Mouse (Mus musculus): Measurements from ENCODE around the gene Mcl1. TPM values are rescaled to one million over a fixed set of nuclear protein-coding genes. Genes with fewer than 3 reads are reported as not detected.

The Mcl1 gene
- polyA plus RNA-seq, 1 experiment from 2014 or later, result 83.3 TPM

DNA sequence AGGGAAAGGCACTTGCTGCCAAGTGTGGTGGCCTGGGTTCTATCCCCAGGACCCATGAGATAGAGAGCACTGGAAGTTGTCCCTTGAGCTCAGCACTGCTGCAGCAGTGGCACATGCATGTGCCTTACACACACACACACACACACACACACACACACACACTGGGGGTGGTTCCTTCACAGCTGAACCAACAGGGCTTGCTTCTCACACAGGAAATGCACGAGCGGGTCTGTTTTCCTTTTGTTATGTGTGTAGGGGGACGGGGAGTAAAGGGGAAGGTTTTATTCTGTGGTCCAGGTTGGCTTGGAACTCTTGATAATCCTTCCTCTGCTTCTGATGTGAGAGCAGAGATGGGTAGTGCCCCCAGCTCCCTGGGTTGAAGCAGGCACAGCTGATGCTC is 13.9 kb downstream of the Mcl1 start:
- no peaks in the 10 kb centered on the region for H3K27me3 ChIP-seq (ENCODE audit: control insufficient read depth, insufficient read depth, low read length)
- ATAC-seq (replicated peaks; ENCODE audit: insufficient number of reproducible peaks, low FRiP score, low TSS enrichment, low read depth) (no peak), DNase-seq (ENCODE audit: low spot score) (no peak)
- H3K9me3 ChIP-seq (replicated peaks; ENCODE audit: control insufficient read depth, low read length), result no peaks in the 10 kb centered on the region
- WGBS, result 38% methylated on average over 3 of the region's 3 CpGs
- no peak overlapping the region for H3K27ac ChIP-seq (replicated peaks; ENCODE audit: low read depth, low read length)
- no peak overlapping the region for H3K9ac ChIP-seq (replicated peaks; ENCODE audit: low read length)
- H3K4me1 ChIP-seq (ENCODE audit: control insufficient read depth, insufficient read depth, low read length), result peaks cover 14% of the 10 kb centered on the region
- no peaks in the 10 kb centered on the region; the same call in 1 of the 2 replicates for H3K36me3 ChIP-seq (replicated peaks; ENCODE audit: control insufficient read depth, insufficient read depth, low read depth, low read length)
- no peak overlapping the region for H3K4me2 ChIP-seq (ENCODE audit: low read depth, low read length)
- no peak overlapping the region for H3K4me3 ChIP-seq (ENCODE audit: low read depth, low read length)

DNA sequence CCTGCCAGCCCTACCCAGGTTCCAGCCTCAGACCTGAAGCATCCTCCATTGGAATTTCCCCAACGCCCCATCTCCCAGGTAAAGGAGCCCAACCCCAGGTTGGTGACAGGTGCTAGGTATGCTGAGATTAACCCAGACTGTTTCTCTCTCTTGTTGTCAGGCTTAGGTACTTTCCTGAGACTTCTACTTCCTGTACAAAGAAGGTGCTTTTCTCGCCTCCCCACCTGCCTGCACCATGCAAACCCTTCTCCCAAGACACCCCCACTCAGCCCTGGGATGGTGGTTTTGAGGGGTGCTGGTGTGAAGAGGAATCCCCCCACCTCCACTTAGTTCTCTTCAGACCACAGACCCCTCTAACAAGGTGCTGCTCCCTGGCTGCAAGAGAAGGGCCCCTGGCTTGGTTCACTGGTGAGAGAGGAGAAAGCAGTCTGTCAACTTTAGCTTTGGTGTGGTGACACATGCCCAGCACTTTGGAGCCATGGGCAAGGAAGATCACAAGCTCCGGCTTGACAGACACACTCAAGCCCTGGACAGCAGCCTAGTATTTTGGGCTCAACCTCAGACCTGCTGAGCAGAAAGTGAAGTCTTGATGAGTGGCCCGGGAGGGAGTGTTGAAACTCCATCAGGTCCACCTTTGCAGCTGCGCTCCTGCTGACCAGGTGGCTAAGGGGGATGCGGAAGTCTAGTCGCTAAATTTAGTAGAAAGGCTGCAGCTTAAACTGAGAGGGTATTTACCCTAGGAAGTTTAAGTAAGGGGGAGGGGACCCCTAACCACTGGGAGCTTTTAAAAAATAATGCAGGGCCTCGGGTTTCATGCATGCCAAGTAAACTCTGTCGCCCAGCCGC is 14.5 kb downstream of the Mcl1 start:
- ATAC-seq (replicated peaks; ENCODE audit: insufficient number of reproducible peaks, low FRiP score, low TSS enrichment, low read depth) (no peak), DNase-seq (ENCODE audit: low spot score) (peak; percentile 38)
- Histone ChIP-seq H3K27ac (replicated peaks; ENCODE audit: low read depth, low read length) (peak overlapping the region; percentile 73; the same call in 1 of the 2 replicates), H3K9ac (replicated peaks; ENCODE audit: low read length) (peak overlapping the region; percentile 39), H3K36me3 (replicated peaks; ENCODE audit: control insufficient read depth, insufficient read depth, low read depth, low read length) (no peaks in the 10 kb centered on the region; the same call in 1 of the 2 replicates), H3K9me3 (replicated peaks; ENCODE audit: control insufficient read depth, low read length) (no peaks in the 10 kb centered on the region), H3K27me3 (ENCODE audit: control insufficient read depth, insufficient read depth, low read length) (no peaks in the 10 kb centered on the region), H3K4me3 (ENCODE audit: low read depth, low read length) (no peak overlapping the region), H3K4me1 (ENCODE audit: control insufficient read depth, insufficient read depth, low read length) (peaks cover 14% of the 10 kb centered on the region), H3K4me2 (ENCODE audit: low read depth, low read length) (no peak overlapping the region; the same call in 1 of the 2 replicates)
- WGBS, result 40% methylated on average over 10 of the region's 10 CpGs

DNA sequence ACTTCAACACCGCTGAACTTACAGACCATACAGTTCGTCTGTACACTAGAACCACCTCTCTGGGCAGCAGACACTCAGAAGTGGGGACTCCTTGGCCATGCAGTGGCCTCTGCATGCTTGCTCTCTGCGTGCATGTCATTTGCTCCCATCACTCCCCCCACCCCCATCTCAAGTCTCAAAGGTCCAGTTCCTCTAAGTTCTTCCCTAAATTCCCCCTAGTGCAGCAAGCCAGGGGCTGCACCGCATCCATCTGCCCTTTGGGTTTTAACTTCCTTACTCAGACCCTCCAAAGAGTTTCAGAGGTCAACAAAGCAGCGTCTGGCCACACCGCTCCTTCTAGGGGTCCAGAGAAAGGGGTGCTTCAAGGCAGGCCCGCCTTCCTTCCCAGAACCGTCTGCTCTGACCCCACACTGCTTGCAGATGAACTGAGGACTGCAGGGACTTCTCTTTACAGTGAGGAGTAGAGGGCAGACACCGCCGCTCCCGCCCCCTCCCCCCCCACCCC is 15.2 kb downstream of the Mcl1 start:
- H3K9me3 ChIP-seq (replicated peaks; ENCODE audit: control insufficient read depth, low read length), result no peaks in the 10 kb centered on the region
- no peaks in the 10 kb centered on the region; the same call in 1 of the 2 replicates for H3K36me3 ChIP-seq (replicated peaks; ENCODE audit: control insufficient read depth, insufficient read depth, low read depth, low read length)
- no peaks in the 10 kb centered on the region for H3K27me3 ChIP-seq (ENCODE audit: control insufficient read depth, insufficient read depth, low read length)
- peaks cover 14% of the 10 kb centered on the region for H3K4me1 ChIP-seq (ENCODE audit: control insufficient read depth, insufficient read depth, low read length)
- 13% methylated on average over 11 of the region's 11 CpGs for WGBS
- H3K4me3 ChIP-seq (ENCODE audit: low read depth, low read length), result no peak overlapping the region
- H3K27ac ChIP-seq (replicated peaks; ENCODE audit: low read depth, low read length), result peak overlapping the region; percentile 73; the same call in 1 of the 2 replicates
- no peak for DNase-seq (ENCODE audit: low spot score)
- H3K4me2 ChIP-seq (ENCODE audit: low read depth, low read length), result peak overlapping the region; percentile 11; the same call in 1 of the 2 replicates
- ATAC-seq (replicated peaks; ENCODE audit: insufficient number of reproducible peaks, low FRiP score, low TSS enrichment, low read depth), result peak; percentile 24
- H3K9ac ChIP-seq (replicated peaks; ENCODE audit: low read length), result peak overlapping the region; percentile 39

DNA sequence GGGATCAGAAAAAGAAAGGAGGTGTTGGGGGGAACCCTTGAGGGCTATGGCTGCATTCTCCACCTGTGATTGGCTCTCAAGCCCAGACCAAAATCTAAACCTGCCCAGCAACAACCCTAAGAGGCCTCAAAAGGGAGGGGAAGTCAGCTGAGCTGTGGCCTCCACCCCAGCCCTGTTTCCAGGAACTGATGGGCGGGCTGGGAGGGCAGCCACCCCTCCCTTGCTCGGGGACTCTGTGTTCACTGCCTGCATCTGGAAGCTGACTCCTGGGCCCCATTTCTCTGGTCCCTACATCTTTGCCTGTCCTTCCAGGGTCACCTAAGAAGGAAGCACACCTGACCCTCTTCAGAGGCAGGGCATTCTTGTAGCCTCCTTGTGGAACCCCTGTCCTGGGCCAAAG is 15.6 kb downstream of the Mcl1 start:
- H3K4me3 ChIP-seq (ENCODE audit: low read depth, low read length), result no peak overlapping the region
- no peaks in the 10 kb centered on the region; the same call in 1 of the 2 replicates for H3K36me3 ChIP-seq (replicated peaks; ENCODE audit: control insufficient read depth, insufficient read depth, low read depth, low read length)
- H3K27me3 ChIP-seq (ENCODE audit: control insufficient read depth, insufficient read depth, low read length), result no peaks in the 10 kb centered on the region
- H3K27ac ChIP-seq (replicated peaks; ENCODE audit: low read depth, low read length), result peak overlapping the region; percentile 73
- H3K9me3 ChIP-seq (replicated peaks; ENCODE audit: control insufficient read depth, low read length), result no peaks in the 10 kb centered on the region
- H3K9ac ChIP-seq (replicated peaks; ENCODE audit: low read length), result peak overlapping the region; percentile 39; the same call in 1 of the 2 replicates
- DNase-seq (ENCODE audit: low spot score), result peak; percentile 77
- H3K4me2 ChIP-seq (ENCODE audit: low read depth, low read length), result no peak overlapping the region; the same call in 1 of the 2 replicates
- peak; percentile 46 for ATAC-seq (replicated peaks; ENCODE audit: insufficient number of reproducible peaks, low FRiP score, low TSS enrichment, low read depth)
- peaks cover 14% of the 10 kb centered on the region for H3K4me1 ChIP-seq (ENCODE audit: control insufficient read depth, insufficient read depth, low read length)
- WGBS, result 15% methylated on average over 2 of the region's 2 CpGs

DNA sequence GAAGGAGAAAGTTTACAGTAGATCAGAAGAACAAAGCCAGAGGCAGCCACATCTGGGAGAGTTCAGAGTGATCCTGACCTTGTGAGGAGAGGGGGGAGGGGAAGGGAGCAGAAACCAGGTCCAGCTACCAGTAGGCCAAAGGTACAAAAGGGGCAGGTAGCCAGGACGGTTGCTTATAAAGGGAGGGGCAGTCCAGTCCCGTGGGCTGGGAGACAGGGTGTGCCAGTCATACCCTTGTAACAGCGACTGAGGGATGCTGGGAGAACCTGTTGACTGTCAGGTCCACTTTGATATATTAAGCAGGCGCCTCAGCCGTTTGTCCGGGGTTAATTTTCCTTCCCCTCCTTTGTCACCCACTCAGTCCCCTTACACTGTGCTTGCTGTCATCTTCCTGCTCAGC is 16.2 kb downstream of the Mcl1 start:
- 19% methylated on average over 6 of the region's 6 CpGs for WGBS
- H3K9ac ChIP-seq (replicated peaks; ENCODE audit: low read length), result peak overlapping the region; percentile 32
- H3K4me2 ChIP-seq (ENCODE audit: low read depth, low read length), result no peak overlapping the region
- DNase-seq (ENCODE audit: low spot score) (no peak), ATAC-seq (replicated peaks; ENCODE audit: insufficient number of reproducible peaks, low FRiP score, low TSS enrichment, low read depth) (no peak)
- H3K36me3 ChIP-seq (replicated peaks; ENCODE audit: control insufficient read depth, insufficient read depth, low read depth, low read length), result no peaks in the 10 kb centered on the region; the same call in 1 of the 2 replicates
- no peaks in the 10 kb centered on the region for H3K27me3 ChIP-seq (ENCODE audit: control insufficient read depth, insufficient read depth, low read length)
- peak overlapping the region; percentile 73 for H3K27ac ChIP-seq (replicated peaks; ENCODE audit: low read depth, low read length)
- no peak overlapping the region for H3K4me3 ChIP-seq (ENCODE audit: low read depth, low read length)
- no peaks in the 10 kb centered on the region for H3K9me3 ChIP-seq (replicated peaks; ENCODE audit: control insufficient read depth, low read length)
- H3K4me1 ChIP-seq (ENCODE audit: control insufficient read depth, insufficient read depth, low read length), result peaks cover 14% of the 10 kb centered on the region

DNA sequence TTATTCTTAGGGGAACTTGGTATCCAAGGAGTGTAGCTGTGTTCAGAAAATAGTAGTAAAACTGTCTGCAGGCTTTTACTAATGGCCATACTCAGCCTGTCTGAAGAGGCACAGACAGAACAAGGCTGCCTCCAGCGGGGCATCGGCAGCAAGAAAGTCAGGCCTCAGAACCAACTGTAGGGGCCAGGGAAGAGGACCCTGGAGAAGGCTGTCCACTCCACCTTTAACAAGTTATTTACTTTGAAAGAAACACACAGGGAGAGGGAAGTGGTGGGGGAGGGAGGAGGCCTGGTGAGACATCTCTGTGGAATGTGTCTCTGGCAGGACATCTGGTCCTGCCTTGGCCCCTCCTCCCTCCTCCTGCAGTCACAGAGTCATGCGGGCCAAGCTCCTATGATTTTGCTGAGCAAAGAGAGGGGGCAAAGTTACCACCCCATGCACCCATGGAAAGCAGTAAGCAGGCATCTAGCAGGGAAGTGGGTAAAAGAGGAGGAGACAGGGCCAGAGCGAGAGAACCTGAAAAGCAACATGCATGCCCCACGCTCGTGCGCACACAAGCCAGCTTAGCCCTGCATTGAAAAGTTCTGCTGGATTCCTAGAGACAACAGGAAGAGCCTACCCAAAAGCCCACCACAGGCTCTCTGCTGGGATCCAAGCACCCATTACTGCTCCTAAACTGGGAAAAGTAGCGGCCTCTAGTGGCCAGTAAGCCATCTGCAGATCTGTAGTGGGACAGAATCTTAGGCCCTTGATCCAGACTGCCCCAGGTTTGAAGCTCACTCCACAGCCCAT is 16.9 kb downstream of the Mcl1 start:
- ATAC-seq (replicated peaks; ENCODE audit: insufficient number of reproducible peaks, low FRiP score, low TSS enrichment, low read depth), result no peak

DNA sequence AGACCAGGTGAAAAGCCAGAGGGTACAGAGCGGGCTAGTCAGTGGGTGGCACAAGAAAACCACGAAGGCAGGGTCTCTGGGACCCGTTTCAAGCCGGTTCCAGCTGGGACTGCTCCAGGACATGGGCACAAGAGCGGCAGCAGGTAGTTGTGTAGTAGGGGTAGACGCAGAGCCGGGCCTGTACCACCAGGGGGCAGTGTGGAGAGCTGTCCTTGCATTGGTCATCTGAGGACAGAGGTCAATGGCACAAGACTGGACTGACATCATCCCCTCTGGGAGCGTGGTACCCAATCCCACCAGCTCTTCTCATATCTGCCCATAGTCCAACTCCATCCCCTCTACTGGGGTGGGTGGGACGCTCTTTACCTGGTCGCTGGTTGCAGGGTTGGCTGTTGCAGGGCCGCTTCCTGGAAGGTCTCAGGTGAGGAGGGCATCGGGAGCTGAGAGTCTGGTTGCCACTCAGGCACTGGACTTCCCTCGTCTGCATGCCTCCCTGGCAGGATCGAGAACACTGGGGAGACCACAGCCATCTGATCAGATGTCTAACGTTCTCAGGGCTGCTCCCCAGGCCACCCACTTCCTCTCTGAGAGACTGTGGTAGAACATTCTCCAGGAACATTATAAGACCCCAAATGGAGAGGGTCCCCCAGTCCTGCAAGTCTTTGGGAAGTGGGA is 18.3 kb downstream of the Mcl1 start:
- H3K4me1 ChIP-seq (ENCODE audit: control insufficient read depth, insufficient read depth, low read length), result peaks cover 14% of the 10 kb centered on the region
- DNase-seq (ENCODE audit: low spot score) (peak; percentile 62), ATAC-seq (replicated peaks; ENCODE audit: insufficient number of reproducible peaks, low FRiP score, low TSS enrichment, low read depth) (no peak)
- no peaks in the 10 kb centered on the region for H3K9me3 ChIP-seq (replicated peaks; ENCODE audit: control insufficient read depth, low read length)
- H3K27me3 ChIP-seq (ENCODE audit: control insufficient read depth, insufficient read depth, low read length), result no peaks in the 10 kb centered on the region
- H3K36me3 ChIP-seq (replicated peaks; ENCODE audit: control insufficient read depth, insufficient read depth, low read depth, low read length), result no peaks in the 10 kb centered on the region; the same call in 1 of the 2 replicates
- no peak overlapping the region for H3K4me2 ChIP-seq (ENCODE audit: low read depth, low read length)
- H3K9ac ChIP-seq (replicated peaks; ENCODE audit: low read length), result no peak overlapping the region
- H3K4me3 ChIP-seq (ENCODE audit: low read depth, low read length), result no peak overlapping the region
- no peak overlapping the region for H3K27ac ChIP-seq (replicated peaks; ENCODE audit: low read depth, low read length)
- 57% methylated on average over 15 of the region's 15 CpGs for WGBS

More for the DNA sequence above, 16.9 kb downstream of the Mcl1 start:
- Histone ChIP-seq H3K4me1 (ENCODE audit: control insufficient read depth, insufficient read depth, low read length) (peaks cover 14% of the 10 kb centered on the region), H3K27me3 (ENCODE audit: control insufficient read depth, insufficient read depth, low read length) (no peaks in the 10 kb centered on the region), H3K4me2 (ENCODE audit: low read depth, low read length) (no peak overlapping the region), H3K9ac (replicated peaks; ENCODE audit: low read length) (peak overlapping the region; percentile 32), H3K9me3 (replicated peaks; ENCODE audit: control insufficient read depth, low read length) (no peaks in the 10 kb centered on the region), H3K4me3 (ENCODE audit: low read depth, low read length) (no peak overlapping the region), H3K36me3 (replicated peaks; ENCODE audit: control insufficient read depth, insufficient read depth, low read depth, low read length) (no peaks in the 10 kb centered on the region; the same call in 1 of the 2 replicates), H3K27ac (replicated peaks; ENCODE audit: low read depth, low read length) (peak overlapping the region; percentile 73; the same call in 1 of the 2 replicates)
- WGBS, result 24% methylated on average over 7 of the region's 8 CpGs
- DNase-seq (ENCODE audit: low spot score), result peak; percentile 83

Measured in embryonic facial prominence, embryonic 11.5 days (tissue).